Mouse (Mus musculus) lung, postnatal 0 days (tissue): ENCODE measurements around the gene Cmtr1.

Experiments used
- CTCF ChIP-seq: IDR thresholded peaks from 2 replicates; pipeline ENCODE4 v1.5.1; 2016; ENCODE audit warnings: antibody characterized with exemption, mild to moderate bottlenecking
- EP300 ChIP-seq: IDR thresholded peaks from 2 replicates; pipeline ENCODE4 v1.6.1; 2016; ENCODE audit warnings: antibody characterized with exemption, mild to moderate bottlenecking, control low read depth

GRCm38 (mm10) chr17:29736448-29737014 is 76.1 kb downstream of the Cmtr1 start:
- no peak for TF ChIP-seq CTCF
- no peak for TF ChIP-seq EP300
